Mouse (Mus musculus): Measurements from ENCODE around the gene Macrod2. TPM values are rescaled to one million over a fixed set of nuclear protein-coding genes. Genes with fewer than 3 reads are reported as not detected.

Macrod2 gene
- polyA plus RNA-seq, 1 experiment = 3.8 TPM

DNA sequence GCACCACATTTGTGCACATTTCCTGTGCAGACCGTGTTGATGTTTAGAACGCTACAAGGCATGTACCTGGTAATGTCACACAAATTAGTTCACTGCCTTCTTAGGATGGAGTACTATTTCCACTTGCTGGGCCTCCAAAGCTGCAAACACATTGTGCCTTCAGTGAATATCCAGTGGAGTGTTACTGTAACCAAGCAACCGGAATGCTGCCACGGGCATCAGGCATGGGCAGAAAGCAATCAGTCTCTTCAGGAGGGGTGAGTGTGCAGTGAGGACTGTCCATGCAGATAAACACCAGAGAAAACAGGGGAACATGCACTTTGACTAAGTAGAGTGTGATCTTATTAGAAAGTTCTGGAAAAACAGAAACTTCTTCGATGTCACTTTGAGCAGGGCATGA is 1792.3 kb downstream of the Macrod2 start:
- WGBS = 69% methylated on average over 5 of the region's 5 CpGs
- Histone ChIP-seq H3K4me1 (ENCODE audit: control insufficient read depth, insufficient read depth, insufficient read length, low read length) (no peaks in the 10 kb centered on the region), H3K36me3 (ENCODE audit: control insufficient read depth, insufficient read depth, low read length) (no peaks in the 10 kb centered on the region), H3K27ac (ENCODE audit: insufficient read depth, low read depth, low read length) (no peak overlapping the region), H3K27me3 (ENCODE audit: control insufficient read depth, insufficient read depth, low read length) (no peaks in the 10 kb centered on the region), H3K4me3 (ENCODE audit: low read depth, low read length) (no peak overlapping the region)
- TF ChIP-seq CTCF (IDR thresholded peaks at IDR 0.05; ENCODE audit: extremely low read depth, insufficient read length, insufficient replicate concordance, low read depth, low read length) (no peak), POLR2A (IDR thresholded peaks at IDR 0.05; ENCODE audit: low read depth, low read length) (no peak)

DNA sequence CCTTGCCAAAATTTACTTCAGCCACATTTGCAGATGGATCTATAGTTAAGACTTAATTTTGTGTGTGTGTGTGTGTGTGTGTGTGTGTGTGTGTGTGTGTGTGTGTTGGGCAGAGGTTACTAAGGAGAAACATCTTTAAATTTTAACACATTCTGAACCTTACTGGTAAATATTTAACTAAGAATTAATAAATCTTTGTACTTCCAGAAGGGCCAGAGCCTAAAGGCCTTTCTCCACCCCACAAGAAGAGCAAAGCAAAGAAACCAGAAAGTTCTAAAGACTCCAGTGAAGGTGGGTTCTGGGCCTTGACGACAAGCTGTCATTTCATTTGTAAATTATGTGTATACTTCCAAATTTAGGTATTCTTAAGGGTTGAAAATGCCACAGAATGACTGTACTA is 1822.3 kb downstream of the Macrod2 start:
- Histone ChIP-seq H3K27me3 (ENCODE audit: control insufficient read depth, insufficient read depth, low read length) (no peaks in the 10 kb centered on the region), H3K4me3 (ENCODE audit: low read depth, low read length) (no peak overlapping the region), H3K27ac (ENCODE audit: insufficient read depth, low read depth, low read length) (no peak overlapping the region), H3K4me1 (ENCODE audit: control insufficient read depth, insufficient read depth, insufficient read length, low read length) (no peaks in the 10 kb centered on the region), H3K36me3 (ENCODE audit: control insufficient read depth, insufficient read depth, low read length) (no peaks in the 10 kb centered on the region)
- no peak for TF ChIP-seq CTCF (IDR thresholded peaks at IDR 0.05; ENCODE audit: extremely low read depth, insufficient read length, insufficient replicate concordance, low read depth, low read length)
- TF ChIP-seq POLR2A (IDR thresholded peaks at IDR 0.05; ENCODE audit: low read depth, low read length) = no peak
- 55% methylated on average over 1 of the region's 1 CpGs for WGBS

DNA sequence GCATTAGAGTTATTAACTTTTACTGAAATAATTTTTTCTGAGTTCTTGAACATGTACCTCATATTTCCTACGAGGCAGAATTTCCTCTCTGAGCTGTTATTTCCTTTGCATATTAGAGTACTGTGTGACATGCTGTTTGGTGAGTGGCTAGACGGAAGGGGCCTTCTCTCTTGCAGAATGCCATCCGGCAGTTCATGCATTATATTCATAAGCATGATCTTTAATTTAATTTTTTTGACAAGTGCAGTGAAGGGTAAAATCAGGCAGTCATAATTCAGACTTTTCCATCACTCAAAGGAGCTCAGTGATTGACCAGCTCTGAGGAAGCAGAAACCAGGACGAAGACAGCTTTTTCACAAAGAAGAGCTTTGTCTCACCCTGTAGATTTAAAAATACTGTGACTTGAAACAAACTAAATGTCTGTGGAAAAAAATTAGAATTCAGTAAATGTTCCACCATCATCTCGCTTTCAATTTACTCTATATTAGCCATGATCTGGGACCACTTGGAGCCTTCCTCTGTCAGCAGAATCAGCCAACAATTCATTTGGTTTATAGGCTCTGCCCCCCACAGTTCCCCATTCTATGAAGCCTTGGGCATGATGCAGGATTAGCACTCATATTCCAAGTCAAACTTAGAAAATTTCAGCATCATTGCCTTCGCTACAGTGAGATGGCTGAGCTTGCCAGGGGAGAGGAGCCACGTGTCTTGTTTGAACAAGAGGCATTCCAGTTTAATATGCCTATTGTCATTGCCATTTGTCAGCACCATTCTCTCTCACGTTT is 1827.2 kb downstream of the Macrod2 start:
- H3K27me3 ChIP-seq (ENCODE audit: control insufficient read depth, insufficient read depth, low read length) = no peaks in the 10 kb centered on the region
- 62% methylated on average over 8 of the region's 8 CpGs for WGBS
- no peak overlapping the region for H3K27ac ChIP-seq (ENCODE audit: insufficient read depth, low read depth, low read length)
- no peaks in the 10 kb centered on the region for H3K4me1 ChIP-seq (ENCODE audit: control insufficient read depth, insufficient read depth, insufficient read length, low read length)
- no peak overlapping the region for H3K4me3 ChIP-seq (ENCODE audit: low read depth, low read length)
- no peaks in the 10 kb centered on the region for H3K36me3 ChIP-seq (ENCODE audit: control insufficient read depth, insufficient read depth, low read length)
- TF ChIP-seq CTCF (IDR thresholded peaks at IDR 0.05; ENCODE audit: extremely low read depth, insufficient read length, insufficient replicate concordance, low read depth, low read length) = no peak

DNA sequence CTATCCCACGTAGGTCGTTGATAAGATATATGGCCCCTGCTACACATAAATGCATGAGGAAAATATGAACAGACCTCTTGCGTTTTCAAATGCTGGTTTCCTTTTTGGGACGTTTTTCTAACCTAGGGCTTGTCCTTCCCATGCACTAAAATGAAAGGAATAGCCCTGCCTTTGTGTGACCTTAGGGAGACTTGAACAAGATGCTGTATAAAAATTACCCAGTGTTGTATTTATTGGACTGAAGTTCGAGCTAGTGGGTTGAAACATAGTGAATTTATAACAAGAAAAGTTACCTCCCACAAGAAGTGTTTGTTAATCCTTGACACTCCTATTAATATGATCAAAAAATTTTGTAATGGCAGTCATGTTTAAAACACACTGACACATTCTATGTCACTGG is 1827.8 kb downstream of the Macrod2 start:
- Histone ChIP-seq H3K27me3 (ENCODE audit: control insufficient read depth, insufficient read depth, low read length) (no peaks in the 10 kb centered on the region), H3K4me1 (ENCODE audit: control insufficient read depth, insufficient read depth, insufficient read length, low read length) (no peaks in the 10 kb centered on the region), H3K36me3 (ENCODE audit: control insufficient read depth, insufficient read depth, low read length) (no peaks in the 10 kb centered on the region), H3K4me3 (ENCODE audit: low read depth, low read length) (no peak overlapping the region), H3K27ac (ENCODE audit: insufficient read depth, low read depth, low read length) (no peak overlapping the region)
- WGBS = 56% methylated on average over 5 of the region's 5 CpGs
- TF ChIP-seq CTCF (IDR thresholded peaks at IDR 0.05; ENCODE audit: extremely low read depth, insufficient read length, insufficient replicate concordance, low read depth, low read length) = no peak
- no peak for TF ChIP-seq POLR2A (IDR thresholded peaks at IDR 0.05; ENCODE audit: low read depth, low read length)

DNA sequence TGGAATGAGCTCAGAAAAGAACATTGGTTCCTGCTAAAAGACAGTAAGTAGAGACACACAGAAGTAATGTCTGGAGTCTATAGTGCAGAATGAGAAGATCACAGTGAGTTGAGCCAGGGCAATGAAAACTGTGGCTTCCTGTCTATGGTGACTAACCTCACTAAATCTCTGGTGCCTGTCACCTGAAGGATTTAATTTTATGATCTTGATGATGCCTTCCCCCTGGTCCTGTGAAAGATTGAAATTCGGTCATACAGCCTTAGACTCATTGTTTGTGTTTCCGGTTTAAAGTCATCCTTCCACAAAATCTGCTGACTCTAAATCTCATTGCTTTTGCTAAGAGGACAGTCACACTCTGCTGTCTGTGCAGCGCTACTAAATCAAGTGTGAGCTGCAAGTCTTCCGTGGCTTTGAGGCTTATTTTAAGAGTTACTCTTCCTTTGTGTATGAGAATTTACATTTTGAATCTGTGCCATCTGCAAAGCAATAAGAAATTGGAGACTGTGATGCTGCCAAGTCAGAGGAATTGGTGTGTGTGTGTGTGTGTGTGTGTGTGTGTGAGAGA is 1836.0 kb downstream of the Macrod2 start:
- 63% methylated on average over 4 of the region's 4 CpGs for WGBS
- H3K36me3 ChIP-seq (ENCODE audit: control insufficient read depth, insufficient read depth, low read length) = no peaks in the 10 kb centered on the region
- H3K4me3 ChIP-seq (ENCODE audit: low read depth, low read length) = no peak overlapping the region
- no peak overlapping the region for H3K27ac ChIP-seq (ENCODE audit: insufficient read depth, low read depth, low read length)
- no peaks in the 10 kb centered on the region for H3K27me3 ChIP-seq (ENCODE audit: control insufficient read depth, insufficient read depth, low read length)
- TF ChIP-seq POLR2A (IDR thresholded peaks at IDR 0.05; ENCODE audit: low read depth, low read length) (no peak), CTCF (IDR thresholded peaks at IDR 0.05; ENCODE audit: extremely low read depth, insufficient read length, insufficient replicate concordance, low read depth, low read length) (no peak)
- H3K4me1 ChIP-seq (ENCODE audit: control insufficient read depth, insufficient read depth, insufficient read length, low read length) = no peaks in the 10 kb centered on the region

DNA sequence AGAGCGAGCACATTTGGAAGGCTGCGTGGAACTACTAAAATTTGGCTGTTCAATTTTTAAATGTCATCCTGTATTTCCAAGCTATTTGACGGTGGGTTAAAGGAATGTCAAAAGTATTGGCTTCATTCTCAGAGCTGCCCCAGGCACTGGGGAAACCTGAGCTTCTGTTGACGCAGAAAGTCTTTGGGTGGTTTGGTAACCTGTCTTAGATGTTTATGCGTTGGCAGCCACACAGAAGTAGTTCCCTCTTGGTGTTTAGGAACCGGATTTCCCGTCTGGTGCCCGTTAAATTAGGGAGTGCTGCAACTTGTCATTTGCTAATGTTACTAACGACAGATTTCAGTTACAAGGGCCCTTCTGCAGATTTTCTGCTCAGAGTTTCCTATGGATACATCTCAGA is 1837.7 kb downstream of the Macrod2 start:
- 66% methylated on average over 9 of the region's 9 CpGs for WGBS
- Histone ChIP-seq H3K4me3 (ENCODE audit: low read depth, low read length) (no peak overlapping the region), H3K27me3 (ENCODE audit: control insufficient read depth, insufficient read depth, low read length) (no peaks in the 10 kb centered on the region), H3K4me1 (ENCODE audit: control insufficient read depth, insufficient read depth, insufficient read length, low read length) (no peaks in the 10 kb centered on the region), H3K36me3 (ENCODE audit: control insufficient read depth, insufficient read depth, low read length) (no peaks in the 10 kb centered on the region), H3K27ac (ENCODE audit: insufficient read depth, low read depth, low read length) (no peak overlapping the region)
- TF ChIP-seq POLR2A (IDR thresholded peaks at IDR 0.05; ENCODE audit: low read depth, low read length) (no peak), CTCF (IDR thresholded peaks at IDR 0.05; ENCODE audit: extremely low read depth, insufficient read length, insufficient replicate concordance, low read depth, low read length) (no peak)

DNA sequence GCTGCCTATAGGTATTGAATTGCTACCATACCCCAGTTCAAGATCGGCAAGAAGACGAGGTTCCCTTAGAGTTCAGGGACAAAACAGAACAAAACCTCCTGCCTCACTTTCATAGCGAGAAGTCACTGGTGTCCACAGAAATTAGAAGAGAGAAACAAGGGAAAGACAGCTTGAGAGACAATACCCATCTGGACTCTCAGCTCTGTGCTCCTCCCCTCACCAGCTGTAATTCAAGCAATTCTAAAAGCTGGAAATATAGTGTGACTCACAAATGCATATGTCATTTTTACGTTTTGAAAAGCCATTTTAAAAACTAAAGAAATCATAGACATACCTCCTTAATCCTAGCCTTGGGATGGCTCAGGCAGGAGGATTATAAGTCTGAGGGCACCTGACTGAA is 1848.4 kb downstream of the Macrod2 start:
- WGBS = 74% methylated on average over 4 of the region's 4 CpGs
- Histone ChIP-seq H3K27ac (ENCODE audit: insufficient read depth, low read depth, low read length) (no peak overlapping the region), H3K27me3 (ENCODE audit: control insufficient read depth, insufficient read depth, low read length) (no peaks in the 10 kb centered on the region), H3K4me3 (ENCODE audit: low read depth, low read length) (no peak overlapping the region), H3K4me1 (ENCODE audit: control insufficient read depth, insufficient read depth, insufficient read length, low read length) (no peaks in the 10 kb centered on the region), H3K36me3 (ENCODE audit: control insufficient read depth, insufficient read depth, low read length) (no peaks in the 10 kb centered on the region)
- TF ChIP-seq CTCF (IDR thresholded peaks at IDR 0.05; ENCODE audit: extremely low read depth, insufficient read length, insufficient replicate concordance, low read depth, low read length) = no peak
- TF ChIP-seq POLR2A (IDR thresholded peaks at IDR 0.05; ENCODE audit: low read depth, low read length) = no peak
